Mouse (Mus musculus): ENCODE data around the gene Ric8b. TPM values are rescaled to one million over a fixed set of nuclear protein-coding genes. Genes with fewer than 3 reads are reported as not detected.

Gene Ric8b
- polyA plus RNA-seq, 1 experiment from 2014 or later, result 44.0 TPM

GRCm38 (mm10) chr10:84994971-84995370 is 77.6 kb downstream of the Ric8b start:
- H3K27ac ChIP-seq (replicated peaks), result no peak overlapping the region
- no peak for ATAC-seq (ENCODE audit: low FRiP score)
- H3K9ac ChIP-seq (replicated peaks), result no peak overlapping the region
- peaks cover 10% of the 10 kb centered on the region for H3K36me3 ChIP-seq
- H3K4me2 ChIP-seq, result no peak overlapping the region
- WGBS, result 91% methylated on average over 3 of the region's 3 CpGs
- H3K9me3 ChIP-seq (replicated peaks), result no peaks in the 10 kb centered on the region
- H3K4me1 ChIP-seq, result peaks cover 23% of the 10 kb centered on the region
- H3K27me3 ChIP-seq (replicated peaks), result no peaks in the 10 kb centered on the region
- no peak overlapping the region for H3K4me3 ChIP-seq (replicated peaks)

- H3K9ac ChIP-seq (replicated peaks), result no peak overlapping the region
- H3K27ac ChIP-seq (replicated peaks), result no peak overlapping the region
- no peak overlapping the region for H3K4me2 ChIP-seq
- 89% methylated on average over 6 of the region's 6 CpGs for WGBS
- no peak overlapping the region for H3K4me3 ChIP-seq (replicated peaks)
- peaks cover 23% of the 10 kb centered on the region for H3K4me1 ChIP-seq
- H3K27me3 ChIP-seq (replicated peaks), result no peaks in the 10 kb centered on the region
- no peaks in the 10 kb centered on the region for H3K9me3 ChIP-seq (replicated peaks)
- H3K36me3 ChIP-seq, result peaks cover 10% of the 10 kb centered on the region
- no peak for ATAC-seq (ENCODE audit: low FRiP score)
These were observed 79.0 kb downstream of the Ric8b start for GRCm38 (mm10) chr10:84996366-84996765.

DNA sequence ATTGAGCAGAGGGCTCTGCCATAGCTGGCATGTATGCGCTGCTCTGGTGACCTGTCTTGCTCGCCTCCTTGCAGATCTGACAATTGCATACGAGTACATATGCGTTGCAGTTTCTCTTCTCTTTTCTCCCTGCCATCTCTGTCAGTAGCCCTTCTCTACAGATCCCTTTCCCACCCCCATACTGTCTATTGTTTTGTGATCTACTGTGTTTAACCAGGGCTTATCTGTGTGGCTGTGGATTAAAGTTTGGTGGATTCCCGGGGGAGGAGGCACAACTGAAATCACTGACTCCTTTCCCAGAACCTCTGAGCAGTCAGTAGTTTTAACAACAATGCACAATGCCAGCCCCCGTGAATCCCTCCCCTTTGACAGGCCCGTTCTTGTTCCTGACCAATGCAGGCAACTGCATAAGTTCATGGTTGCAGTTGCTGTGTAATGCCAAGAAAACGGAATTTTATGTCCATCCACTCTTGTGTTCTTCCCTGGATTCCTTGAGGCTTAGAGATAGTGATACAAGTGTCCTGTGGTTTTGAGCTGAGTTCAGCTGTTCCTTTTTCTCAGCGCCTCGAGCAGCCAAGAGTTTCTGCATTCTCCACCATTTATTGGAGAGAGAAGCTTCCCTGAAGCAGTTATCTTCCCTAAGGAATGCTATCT is 80.3 kb downstream of the Ric8b start:
- no peak for ATAC-seq (ENCODE audit: low FRiP score)

DNA sequence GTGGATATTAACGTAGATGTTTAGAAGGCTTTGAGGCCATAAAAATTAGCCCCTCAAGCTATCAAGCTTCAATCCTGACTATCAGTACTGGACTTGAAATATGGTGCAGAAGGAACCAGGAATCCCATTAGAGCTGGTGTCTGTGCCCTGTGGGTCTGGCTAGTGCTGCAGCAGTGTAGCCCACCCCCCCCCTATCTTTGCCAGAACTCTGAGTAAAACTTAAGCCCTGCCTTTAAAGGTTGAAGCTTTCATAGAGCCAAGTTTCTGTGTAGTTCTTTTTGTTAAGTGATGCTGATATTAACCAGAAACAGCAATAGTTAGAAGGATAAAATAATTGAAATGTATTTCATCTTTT is 80.8 kb downstream of the Ric8b start:
- peaks cover 23% of the 10 kb centered on the region for H3K4me1 ChIP-seq
- ATAC-seq (ENCODE audit: low FRiP score), result no peak
- 38% methylated on average over 1 of the region's 1 CpGs for WGBS
- no peak overlapping the region for H3K4me2 ChIP-seq
- H3K27ac ChIP-seq (replicated peaks), result no peak overlapping the region
- H3K36me3 ChIP-seq, result no peaks in the 10 kb centered on the region
- no peaks in the 10 kb centered on the region for H3K9me3 ChIP-seq (replicated peaks)
- H3K4me3 ChIP-seq (replicated peaks), result no peak overlapping the region
- no peak overlapping the region for H3K9ac ChIP-seq (replicated peaks)
- H3K27me3 ChIP-seq (replicated peaks), result no peaks in the 10 kb centered on the region

More for the DNA sequence above, 80.3 kb downstream of the Ric8b start:
- no peak overlapping the region for H3K9ac ChIP-seq (replicated peaks)
- H3K27me3 ChIP-seq (replicated peaks), result no peaks in the 10 kb centered on the region
- H3K27ac ChIP-seq (replicated peaks), result no peak overlapping the region
- H3K36me3 ChIP-seq, result 0 out of 2 replicates have a peak, but pooled peaks cover under 1% of the 10 kb centered on the region
- peaks cover 23% of the 10 kb centered on the region for H3K4me1 ChIP-seq
- WGBS, result 63% methylated on average over 10 of the region's 10 CpGs
- H3K9me3 ChIP-seq (replicated peaks), result no peaks in the 10 kb centered on the region
- no peak overlapping the region for H3K4me3 ChIP-seq (replicated peaks)
- H3K4me2 ChIP-seq, result no peak overlapping the region

GRCm38 (mm10) chr10:85001920-85002319 is 84.5 kb downstream of the Ric8b start:
- Histone ChIP-seq H3K4me2 (no peak overlapping the region), H3K36me3 (peaks cover 11% of the 10 kb centered on the region; the same call in 1 of the 2 replicates), H3K9ac (replicated peaks) (no peak overlapping the region)

GRCm38 (mm10) chr10:85003190-85004026 is 86.0 kb downstream of the Ric8b start:
- H3K4me1 ChIP-seq, result peaks cover 8% of the 10 kb centered on the region
- no peak overlapping the region for H3K9ac ChIP-seq (replicated peaks)
- no peak overlapping the region for H3K4me2 ChIP-seq
- H3K27ac ChIP-seq (replicated peaks), result no peak overlapping the region
- no peak overlapping the region for H3K4me3 ChIP-seq (replicated peaks)
- H3K36me3 ChIP-seq, result peaks cover 11% of the 10 kb centered on the region; the same call in 1 of the 2 replicates
- WGBS, result 91% methylated on average over 7 of the region's 7 CpGs
- ATAC-seq (ENCODE audit: low FRiP score), result no peak
- no peaks in the 10 kb centered on the region for H3K27me3 ChIP-seq (replicated peaks)
- no peaks in the 10 kb centered on the region for H3K9me3 ChIP-seq (replicated peaks)

More at GRCm38 (mm10) chr10:85001920-85002319, 84.5 kb downstream of the Ric8b start:
- H3K27ac ChIP-seq (replicated peaks), result no peak overlapping the region
- WGBS, result 83% methylated on average over 7 of the region's 7 CpGs
- ATAC-seq (ENCODE audit: low FRiP score), result no peak
- H3K4me3 ChIP-seq (replicated peaks), result no peak overlapping the region
- H3K9me3 ChIP-seq (replicated peaks), result no peaks in the 10 kb centered on the region
- H3K27me3 ChIP-seq (replicated peaks), result no peaks in the 10 kb centered on the region
- peaks cover 14% of the 10 kb centered on the region for H3K4me1 ChIP-seq

- Histone ChIP-seq H3K27me3 (replicated peaks) (no peaks in the 10 kb centered on the region), H3K4me2 (no peak overlapping the region), H3K9me3 (replicated peaks) (no peaks in the 10 kb centered on the region), H3K9ac (replicated peaks) (no peak overlapping the region), H3K4me1 (peaks cover 20% of the 10 kb centered on the region), H3K36me3 (peaks cover 14% of the 10 kb centered on the region), H3K27ac (replicated peaks) (no peak overlapping the region), H3K4me3 (replicated peaks) (no peak overlapping the region)
- ATAC-seq (ENCODE audit: low FRiP score), result no peak
- WGBS, result 83% methylated on average over 7 of the region's 7 CpGs
These were observed 89.3 kb downstream of the Ric8b start for GRCm38 (mm10) chr10:85006573-85007310.

GRCm38 (mm10) chr10:85007861-85008840 is 90.7 kb downstream of the Ric8b start:
- Histone ChIP-seq H3K9ac (replicated peaks) (no peak overlapping the region), H3K36me3 (peaks cover 15% of the 10 kb centered on the region), H3K4me3 (replicated peaks) (no peak overlapping the region), H3K4me2 (no peak overlapping the region), H3K27ac (replicated peaks) (no peak overlapping the region), H3K9me3 (replicated peaks) (no peaks in the 10 kb centered on the region), H3K4me1 (peaks cover 20% of the 10 kb centered on the region), H3K27me3 (replicated peaks) (no peaks in the 10 kb centered on the region)
- no peak for ATAC-seq (ENCODE audit: low FRiP score)
- WGBS, result 35% methylated on average over 11 of the region's 11 CpGs

DNA sequence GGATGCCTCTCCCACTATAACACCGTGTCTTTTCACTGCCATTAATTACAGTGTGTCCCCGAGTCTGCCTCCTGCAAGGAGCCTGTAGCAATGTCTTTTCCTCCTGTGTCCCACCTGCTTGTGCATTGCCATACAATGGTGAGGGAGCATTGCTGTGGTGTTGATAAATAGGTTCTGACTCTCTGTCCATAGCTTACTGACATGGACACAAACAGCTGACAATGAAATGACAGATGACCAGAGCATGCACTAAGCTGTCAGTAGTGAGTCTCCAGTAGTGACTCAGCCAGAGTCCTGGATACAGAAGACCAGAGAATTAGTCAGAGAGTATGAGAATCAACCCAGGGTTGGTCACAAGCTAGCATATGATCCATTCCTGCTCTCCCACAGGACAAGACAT is 93.7 kb downstream of the Ric8b start:
- no peak overlapping the region for H3K27ac ChIP-seq (replicated peaks)

GRCm38 (mm10) chr10:85013464-85013863 is 96.0 kb downstream of the Ric8b start:
- Histone ChIP-seq H3K27me3 (replicated peaks) (no peaks in the 10 kb centered on the region; the same call in 1 of the 2 replicates), H3K27ac (replicated peaks) (no peak overlapping the region), H3K9ac (replicated peaks) (no peak overlapping the region), H3K4me3 (replicated peaks) (no peak overlapping the region), H3K4me2 (no peak overlapping the region), H3K36me3 (peaks cover 34% of the 10 kb centered on the region), H3K9me3 (replicated peaks) (no peaks in the 10 kb centered on the region), H3K4me1 (peaks cover 26% of the 10 kb centered on the region)
- ATAC-seq (ENCODE audit: low FRiP score), result peak; percentile 56; the same call in 1 of the 2 replicates
- WGBS, result 7% methylated on average over 1 of the region's 1 CpGs

More for the DNA sequence above, 93.7 kb downstream of the Ric8b start:
- no peak overlapping the region for H3K4me2 ChIP-seq
- H3K9ac ChIP-seq (replicated peaks), result no peak overlapping the region
- H3K27me3 ChIP-seq (replicated peaks), result no peaks in the 10 kb centered on the region
- H3K4me3 ChIP-seq (replicated peaks), result no peak overlapping the region
- WGBS, result 26% methylated on average over 2 of the region's 2 CpGs
- ATAC-seq (ENCODE audit: low FRiP score), result no peak
- H3K36me3 ChIP-seq, result peaks cover 13% of the 10 kb centered on the region
- H3K4me1 ChIP-seq, result peaks cover 34% of the 10 kb centered on the region
- H3K9me3 ChIP-seq (replicated peaks), result no peaks in the 10 kb centered on the region
